Mouse (Mus musculus): Measurements from ENCODE around the gene Tbx10.
A peak's percentile ranks its signal among the peaks of the same experiment; 100 is the strongest.

The Tbx10 gene

DNA sequence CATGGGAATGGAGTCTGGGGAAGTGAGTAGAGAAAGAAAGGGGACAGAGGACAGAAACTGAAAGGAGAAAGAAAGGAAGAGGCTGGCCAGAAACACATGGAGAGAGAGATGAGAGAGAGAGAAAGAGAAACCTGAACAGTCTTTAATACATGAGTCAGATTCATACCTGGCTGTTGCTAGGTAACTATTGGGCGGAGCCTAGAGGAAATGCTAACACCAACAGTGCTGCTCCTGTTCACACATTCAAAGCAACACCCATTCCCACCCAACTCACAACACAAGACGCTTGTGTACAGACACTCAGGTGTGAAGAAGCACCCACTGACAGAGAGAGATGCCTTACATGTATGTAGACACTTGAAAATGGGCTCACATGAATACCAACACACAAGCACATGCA lies 16.7 kb upstream of the Tbx10 start:
- DNase-seq (ENCODE audit: low read depth) = no peak

DNA sequence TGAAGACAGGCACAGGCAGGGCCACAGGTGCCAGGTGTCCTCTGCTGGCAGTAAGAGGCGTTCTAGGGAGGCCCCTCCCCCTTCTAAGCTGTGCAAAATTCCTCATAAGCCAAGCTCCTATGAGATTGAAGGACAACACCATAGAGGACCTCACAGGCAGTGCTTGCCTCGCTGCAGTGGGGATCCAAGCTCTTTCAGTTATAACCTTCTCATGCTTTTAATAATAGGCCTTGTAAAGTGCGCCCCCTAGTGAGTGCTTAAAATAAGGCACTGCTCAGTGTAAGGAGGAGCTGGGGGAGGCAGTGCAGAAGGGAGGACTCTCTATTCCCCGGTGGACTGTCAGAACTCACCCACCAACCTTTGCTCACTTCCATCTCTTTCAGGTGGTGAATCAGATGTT lies 12.2 kb upstream of the Tbx10 start:
- DNase-seq (ENCODE audit: low read depth) = peak; percentile 90

DNA sequence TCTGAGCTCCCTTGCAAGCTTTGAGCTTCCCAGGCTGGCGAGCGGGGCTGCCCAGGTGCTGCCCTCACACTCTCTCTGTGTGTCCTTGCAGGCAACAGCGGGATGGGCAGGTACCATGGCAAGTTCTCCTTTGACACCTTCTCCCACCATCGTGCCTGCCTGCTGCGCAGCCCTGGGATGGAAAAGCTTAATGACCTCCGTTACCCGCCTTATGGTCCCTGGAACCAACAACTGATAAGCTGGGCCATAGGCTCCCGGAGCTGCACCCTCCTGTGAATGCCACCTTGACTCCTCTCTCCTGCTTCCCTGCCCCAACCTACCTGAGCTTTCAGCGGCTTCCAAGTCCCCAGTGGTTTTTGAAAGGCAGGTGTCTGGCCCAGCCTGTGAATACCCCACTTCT lies 11.6 kb upstream of the Tbx10 start:
- no peak for DNase-seq (ENCODE audit: low read depth)

DNA sequence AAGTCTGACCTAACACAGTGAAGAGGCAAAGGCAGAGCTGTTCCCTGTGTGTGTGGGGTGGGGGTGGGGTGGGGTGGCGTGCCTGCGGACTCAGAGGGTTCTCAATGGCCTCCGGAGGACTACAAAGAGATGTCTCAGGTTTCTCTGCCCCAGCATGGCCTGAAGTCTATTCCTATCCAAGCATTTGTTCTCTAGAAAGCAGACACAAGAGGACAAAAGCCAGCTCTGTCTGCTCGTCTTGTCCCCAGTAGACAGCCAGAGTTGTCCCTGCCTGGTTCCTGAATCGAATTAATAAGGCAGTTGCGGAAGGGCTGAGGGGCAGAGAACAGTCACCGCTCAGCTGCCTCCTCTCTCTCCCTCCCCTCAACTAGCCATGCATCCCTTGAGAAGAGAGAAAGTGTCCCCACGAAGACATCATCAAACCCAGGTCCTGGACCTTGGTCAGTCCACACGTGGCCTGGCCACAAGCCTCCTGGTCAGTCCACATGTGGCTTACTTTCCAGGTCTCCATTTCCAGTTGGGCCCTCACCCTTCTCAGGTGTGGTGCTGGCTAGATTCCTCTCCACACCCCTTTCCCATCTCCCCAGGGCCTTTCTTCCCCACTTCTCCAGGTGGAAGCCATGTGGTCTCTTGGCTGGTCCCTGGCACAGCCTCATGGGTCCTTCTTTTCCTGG lies 8.9 kb upstream of the Tbx10 start:
- DNase-seq (ENCODE audit: low read depth) = no peak

DNA sequence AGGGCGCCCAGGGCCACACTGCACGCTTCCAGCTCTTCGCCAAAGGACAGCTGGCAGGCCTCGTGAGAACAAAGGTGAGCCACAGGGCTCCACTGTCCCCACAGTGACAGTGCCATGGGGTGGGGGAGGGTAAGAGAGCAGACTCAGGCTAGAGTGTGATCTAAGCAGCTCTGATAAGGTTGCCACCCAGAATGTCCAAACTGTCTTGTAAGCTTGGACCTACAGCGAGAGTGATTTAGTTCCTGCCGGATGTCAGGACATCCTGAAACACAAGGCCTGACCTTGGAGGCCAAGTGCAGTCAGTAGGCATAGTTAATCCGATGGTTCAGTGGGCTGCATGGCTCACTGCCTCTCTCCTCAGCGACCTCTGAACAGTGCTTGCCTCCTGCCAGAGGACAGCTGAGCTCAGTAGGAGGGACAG lies 7.3 kb upstream of the Tbx10 start:
- DNase-seq (ENCODE audit: low read depth) = no peak

DNA sequence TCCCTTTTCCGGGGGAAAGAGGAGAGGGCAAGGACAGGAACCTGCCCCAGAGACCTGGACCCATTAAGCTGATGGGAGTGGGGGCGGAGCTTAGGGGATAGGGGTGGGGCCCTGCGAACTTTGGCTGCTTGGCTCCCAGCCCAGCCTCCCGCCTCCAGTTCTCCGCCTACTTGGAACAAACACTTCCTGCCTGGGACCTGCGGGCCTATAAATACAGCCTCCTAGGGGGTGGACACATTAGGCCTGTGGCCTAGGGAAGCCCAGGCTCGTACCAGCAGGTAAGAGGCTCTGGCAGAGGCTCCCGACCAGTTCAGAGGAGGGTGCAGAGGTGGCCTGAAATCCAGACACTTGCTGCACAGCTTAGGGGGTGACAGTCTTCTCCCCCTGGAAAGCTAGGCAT lies 6.2 kb upstream of the Tbx10 start, which contains the start of gene Acy3:
Gene Acy3 (plus strand): TSS at position 237 of the 400 bp plus-strand sequence.
- no peak for DNase-seq (ENCODE audit: low read depth)

DNA sequence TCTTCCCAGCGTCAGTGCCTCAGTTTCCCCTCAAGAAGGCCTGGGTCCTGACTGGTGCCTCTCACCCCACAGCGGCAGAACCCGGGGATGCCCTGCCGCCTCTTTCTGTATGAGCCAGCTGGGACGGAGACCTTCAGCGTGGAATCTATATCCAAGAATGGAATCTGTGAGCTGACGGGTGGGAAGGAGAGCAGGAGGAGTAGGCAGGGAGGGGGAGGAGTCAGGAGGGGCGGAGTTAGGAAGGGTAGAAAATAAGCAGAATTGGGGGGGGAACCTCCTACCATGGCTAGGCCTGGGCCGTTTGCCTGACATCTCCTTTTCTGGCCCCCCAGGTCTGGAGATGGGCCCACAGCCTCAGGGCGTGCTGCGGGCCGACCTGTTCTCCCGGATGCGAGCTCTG lies 4.5 kb upstream of the Tbx10 start:
- DNase-seq (ENCODE audit: low read depth) = no peak

DNA sequence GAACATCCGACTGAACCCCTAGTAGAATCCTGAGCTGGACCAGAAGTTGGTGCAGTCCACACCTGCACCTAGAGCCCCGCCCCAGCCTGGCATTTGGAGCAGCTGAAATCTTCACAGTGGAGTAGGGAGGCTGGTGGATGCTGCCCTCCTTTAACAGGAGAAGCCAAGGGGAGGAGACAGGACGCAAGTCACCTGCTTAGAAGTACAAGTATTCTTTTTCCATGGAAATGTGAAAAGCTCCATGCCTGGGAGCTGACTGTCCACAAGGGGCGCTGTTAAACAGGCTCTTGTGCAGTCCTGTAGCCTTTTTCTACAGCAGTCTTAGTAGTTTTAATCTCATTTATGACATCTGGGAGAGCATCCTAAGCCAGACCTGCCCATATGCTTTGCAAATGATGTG lies 3.8 kb upstream of the Tbx10 start:
- no peak for DNase-seq (ENCODE audit: low read depth)

DNA sequence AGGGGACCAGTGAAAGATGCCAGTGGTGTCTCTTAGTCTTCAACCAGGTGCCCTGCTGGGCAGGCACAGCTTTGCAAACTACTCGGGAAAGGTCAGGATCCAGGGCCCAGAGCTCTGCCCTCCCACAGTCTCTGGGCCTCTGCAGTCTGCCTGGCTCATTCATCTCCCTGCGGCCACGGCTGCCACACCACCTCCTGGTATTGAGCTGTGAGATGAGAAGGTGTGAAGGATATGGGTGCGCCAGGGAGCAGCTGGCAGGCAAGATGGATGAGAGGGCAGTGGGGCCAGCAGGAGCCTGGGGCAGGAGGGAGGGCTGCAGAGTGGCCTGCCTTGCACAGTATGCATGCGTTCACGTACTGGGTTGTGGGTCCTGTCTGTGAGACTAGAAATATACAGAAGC lies 1.7 kb upstream of the Tbx10 start:
- DNase-seq (ENCODE audit: low read depth) = no peak

DNA sequence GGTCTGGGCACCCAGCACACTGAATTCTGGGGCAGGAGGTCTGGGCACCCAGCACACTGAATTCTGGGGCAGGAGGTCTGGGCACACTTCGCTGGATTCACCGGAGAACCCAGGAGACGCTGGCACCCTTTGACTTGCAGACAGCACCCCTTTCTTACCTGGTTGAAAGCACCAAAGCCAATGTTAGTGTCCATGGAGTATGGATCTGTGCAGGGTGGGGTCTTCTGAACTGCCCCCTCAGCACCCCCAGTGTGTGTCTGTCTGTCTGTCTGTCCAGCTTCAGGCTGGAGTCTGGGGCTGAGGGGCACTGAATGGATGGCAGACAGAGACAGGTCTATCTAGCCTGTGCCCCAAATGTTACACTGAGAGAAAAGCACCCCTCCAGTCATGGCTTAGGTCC lies 990 bp upstream of the Tbx10 start:
- DNase-seq (ENCODE audit: low read depth) = no peak

DNA sequence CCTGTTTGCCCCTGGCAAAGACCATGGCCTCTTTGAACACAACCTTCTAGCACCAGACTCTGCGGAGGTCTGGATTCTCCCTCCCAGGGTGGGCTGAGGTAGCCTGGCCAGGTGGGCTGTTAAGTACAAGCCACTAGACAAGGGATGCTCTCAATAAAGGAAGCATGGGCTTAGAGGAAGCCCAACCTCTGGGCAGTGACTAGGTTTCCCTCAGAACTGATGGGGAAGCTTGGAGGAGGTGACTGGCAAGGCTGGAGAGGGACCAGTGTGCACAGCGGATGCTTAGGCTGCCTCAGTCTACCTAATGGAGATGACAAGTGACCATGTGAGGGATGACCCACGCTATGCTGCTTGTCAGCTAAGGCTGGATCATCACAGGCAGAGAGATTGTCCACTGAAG lies 586 bp upstream of the Tbx10 start:
- DNase-seq (ENCODE audit: low read depth) = no peak

DNA sequence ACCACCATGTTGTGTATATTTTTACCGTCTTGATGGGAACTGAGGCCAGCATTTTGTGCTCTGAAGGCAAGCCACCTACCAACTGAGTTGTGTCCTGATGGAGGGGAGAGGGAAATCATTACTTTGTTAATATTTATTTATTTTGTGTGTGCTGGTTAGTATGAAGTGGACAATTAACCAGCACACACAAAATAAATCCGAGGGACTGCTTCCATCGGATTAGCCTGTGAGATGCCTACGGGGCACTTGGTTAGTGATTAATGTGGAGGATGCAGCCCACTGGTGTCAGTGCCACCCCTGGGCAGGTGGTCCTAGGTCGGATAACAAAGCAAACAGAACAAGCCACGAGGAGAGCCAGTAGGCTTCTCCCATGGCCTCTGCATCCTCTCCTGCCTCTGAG lies 2.4 kb downstream of the Tbx10 start:
- no peak for DNase-seq (ENCODE audit: low read depth)

DNA sequence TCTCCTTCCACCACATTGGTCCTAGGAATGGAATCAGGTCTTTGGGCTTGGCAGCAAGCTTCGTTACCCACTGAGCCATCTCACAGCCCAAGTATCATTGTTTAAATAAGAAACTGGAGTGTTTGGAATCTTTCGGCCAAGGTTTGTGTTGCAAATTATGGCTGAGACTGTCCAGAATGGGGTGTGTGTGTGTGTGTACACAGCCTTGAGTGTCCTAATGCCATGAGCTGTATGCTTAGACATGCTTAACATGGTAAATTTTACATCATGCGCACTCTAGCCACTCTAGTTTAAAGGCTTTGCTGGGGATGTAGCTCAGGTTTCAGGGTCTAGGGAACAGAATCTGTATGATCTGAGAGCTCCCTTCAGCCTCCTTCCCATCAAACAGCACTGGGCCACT lies 3.0 kb downstream of the Tbx10 start:
- DNase-seq (ENCODE audit: low read depth) = no peak

DNA sequence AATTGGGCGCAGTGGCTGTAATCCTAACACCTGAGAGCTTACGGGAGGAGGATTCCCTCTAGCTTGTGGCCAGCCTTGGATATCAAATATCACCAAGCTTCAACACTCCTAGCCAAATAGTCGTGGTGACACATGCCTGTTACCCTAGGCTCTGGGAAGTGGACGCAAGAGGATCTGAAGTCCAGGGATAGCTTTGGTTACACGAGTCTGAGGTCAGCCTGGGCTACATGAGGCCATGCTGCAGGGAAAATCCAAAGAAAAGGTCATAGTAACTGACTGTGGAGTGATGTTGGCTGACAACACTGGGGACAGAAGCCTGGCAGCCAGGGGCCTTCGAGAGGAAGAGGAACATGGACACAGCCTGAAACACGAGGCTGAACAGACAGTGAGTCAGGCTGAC lies 3.6 kb downstream of the Tbx10 start:
- DNase-seq (ENCODE audit: low read depth) = no peak

DNA sequence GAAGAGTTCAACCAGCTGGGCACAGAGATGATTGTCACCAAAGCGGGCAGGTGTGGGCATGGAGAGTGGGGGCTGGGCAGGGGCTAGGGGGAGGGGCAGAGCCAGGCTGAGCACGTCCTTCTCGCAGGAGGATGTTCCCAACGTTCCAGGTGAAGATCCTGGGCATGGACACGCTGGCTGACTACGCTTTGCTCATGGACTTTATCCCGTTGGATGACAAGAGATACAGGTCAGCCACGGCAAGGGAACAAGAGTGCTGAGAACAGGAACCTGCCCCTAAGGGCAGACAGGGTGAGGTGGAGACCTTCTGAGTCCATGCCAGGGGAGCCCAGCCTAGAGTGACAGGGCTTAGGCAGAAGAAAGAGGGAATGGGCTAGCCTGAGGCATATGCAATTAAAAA lies 4.2 kb downstream of the Tbx10 start:
- DNase-seq (ENCODE audit: low read depth) = no peak

DNA sequence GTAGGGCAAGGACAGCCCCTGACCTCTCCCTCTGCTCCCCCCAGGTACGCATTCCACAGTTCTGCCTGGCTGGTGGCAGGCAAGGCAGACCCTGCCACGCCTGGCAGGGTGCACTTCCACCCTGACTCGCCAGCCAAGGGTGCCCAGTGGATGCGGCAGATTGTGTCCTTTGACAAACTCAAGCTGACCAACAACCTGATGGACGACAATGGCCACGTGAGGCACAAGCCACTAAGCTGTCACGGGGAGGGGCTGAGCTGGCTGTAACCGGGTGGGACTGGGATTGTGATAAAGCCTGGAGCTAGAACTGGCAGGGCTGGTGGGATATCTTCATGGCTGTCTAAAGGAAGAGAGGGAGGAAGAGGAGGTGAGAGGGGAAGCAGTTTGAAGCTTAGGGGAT lies 4.7 kb downstream of the Tbx10 start:
- no peak for DNase-seq (ENCODE audit: low read depth)

DNA sequence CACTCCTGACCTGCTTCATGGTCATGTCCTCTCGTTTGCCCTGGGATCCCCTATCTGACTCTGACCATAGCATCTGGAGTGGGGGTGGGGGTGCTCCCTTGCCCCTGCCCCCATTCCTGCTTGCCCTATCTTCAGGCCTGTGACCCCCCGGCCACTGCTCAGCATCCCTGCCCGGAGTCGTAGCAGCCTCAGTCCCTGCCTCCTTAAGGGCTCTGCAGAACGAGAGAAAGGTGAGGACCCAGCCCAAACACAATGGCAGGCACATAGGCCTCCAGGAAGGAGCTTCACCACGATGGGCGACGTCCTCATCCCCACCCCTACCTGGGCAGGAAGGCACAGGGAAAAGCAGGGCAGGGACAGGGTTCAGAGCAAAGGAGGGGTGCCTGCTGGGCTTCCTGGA lies 5.8 kb downstream of the Tbx10 start:
- no peak for DNase-seq (ENCODE audit: low read depth)

DNA sequence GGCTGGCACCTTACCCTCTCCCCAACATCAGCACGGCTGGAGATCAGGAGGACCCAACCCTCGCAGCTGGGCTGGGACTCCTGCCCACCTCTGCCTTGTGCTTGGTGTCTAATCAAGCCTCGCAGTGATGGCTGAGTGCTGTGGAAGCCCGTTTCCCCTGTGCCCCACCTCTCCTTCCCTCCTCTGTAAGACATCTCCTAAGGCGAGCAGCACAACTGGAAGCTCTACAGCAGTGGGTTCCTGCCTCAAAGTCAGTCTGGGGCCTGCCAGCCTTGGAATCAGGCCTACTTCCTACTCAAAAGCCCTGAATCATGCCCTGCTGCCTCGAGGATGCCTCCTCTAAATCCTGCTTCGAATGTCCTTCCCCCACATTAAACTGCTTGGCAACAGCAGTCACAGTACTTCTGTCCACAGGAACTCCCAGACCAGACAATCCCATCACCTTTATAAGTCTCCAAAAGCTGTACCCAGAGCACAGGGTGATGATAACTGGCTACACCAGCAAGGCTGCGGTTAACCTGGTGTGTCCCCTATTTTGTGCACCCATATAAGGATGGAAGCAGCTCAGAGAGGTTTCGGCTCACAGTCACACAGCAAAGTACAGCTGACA lies 6.7 kb downstream of the Tbx10 start:
- DNase-seq (ENCODE audit: low read depth) = peak; percentile 38

DNA sequence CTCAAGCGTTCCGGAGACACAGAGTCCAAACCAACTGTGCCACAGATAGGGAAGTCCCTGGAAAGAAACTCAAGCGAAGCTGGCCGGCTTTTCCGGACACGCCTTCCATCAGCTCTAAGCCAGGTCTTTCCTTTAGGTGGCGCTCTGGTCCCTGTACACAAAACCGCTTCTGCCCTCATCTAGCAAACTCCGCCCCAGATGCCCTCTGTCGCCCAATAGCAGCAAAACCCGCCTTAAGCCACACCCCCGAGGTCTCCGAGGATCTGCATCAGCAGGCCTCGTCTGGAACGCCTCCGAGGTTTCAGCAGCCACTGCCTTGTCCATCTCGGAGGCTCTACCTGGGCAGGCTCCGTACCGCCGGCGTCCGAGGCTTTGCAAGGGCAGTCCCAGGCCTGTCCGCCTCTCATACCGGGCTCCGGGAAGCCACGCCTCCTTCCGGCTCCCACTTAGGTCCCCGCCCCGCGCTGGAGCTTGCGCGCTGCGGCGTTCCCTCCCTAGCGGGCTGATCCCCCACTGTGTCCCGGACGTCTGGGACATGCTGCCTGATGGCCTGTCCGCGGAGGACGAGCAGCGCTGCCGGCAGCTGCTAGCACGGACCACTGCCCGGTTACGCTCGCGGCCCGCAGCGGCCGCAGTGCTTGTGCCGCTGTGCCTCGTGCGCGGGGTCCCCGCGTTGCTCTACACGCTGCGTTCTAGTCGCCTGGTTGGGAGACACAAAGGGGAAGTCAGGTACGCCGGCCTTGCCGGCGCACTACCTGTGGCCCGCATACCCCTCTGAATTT lies 7.8 kb downstream of the Tbx10 start, which contains the start of the genes Nudt8 and Gm49405:
Gene Nudt8 (plus strand): TSS at position 462 of the 782 bp plus-strand sequence.
Gene Gm49405 (plus strand): TSS at position 508 of the 782 bp plus-strand sequence.
- DNase-seq (ENCODE audit: low read depth) = peak; percentile 99

DNA sequence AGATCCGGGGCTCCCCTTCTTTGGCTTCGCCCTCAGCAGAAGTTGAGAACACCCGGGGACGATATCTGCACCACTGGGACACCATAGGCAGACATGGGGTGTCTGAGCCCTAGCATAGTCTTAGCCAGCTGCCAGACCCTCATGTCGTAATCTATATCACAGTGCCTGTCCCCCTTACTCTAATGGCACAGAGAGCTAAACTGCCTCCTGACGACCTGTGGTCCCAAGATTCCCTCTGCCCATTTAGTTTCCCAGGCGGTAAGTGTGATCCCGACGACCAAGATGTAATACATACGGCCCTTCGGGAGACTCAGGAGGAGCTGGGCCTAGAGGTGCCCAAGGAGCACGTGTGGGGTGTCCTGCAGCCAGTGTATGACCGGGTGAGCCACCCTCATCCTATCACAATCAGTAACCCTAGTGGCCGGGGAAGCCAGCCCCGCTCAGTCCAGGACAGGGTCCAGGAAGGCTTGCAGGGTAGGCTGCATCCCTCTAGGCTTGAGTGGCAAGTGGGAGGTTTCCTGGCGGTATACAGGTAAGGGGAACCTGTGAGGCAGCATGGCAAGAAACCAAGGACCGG lies 8.5 kb downstream of the Tbx10 start:
- no peak for DNase-seq (ENCODE audit: low read depth)

DNA sequence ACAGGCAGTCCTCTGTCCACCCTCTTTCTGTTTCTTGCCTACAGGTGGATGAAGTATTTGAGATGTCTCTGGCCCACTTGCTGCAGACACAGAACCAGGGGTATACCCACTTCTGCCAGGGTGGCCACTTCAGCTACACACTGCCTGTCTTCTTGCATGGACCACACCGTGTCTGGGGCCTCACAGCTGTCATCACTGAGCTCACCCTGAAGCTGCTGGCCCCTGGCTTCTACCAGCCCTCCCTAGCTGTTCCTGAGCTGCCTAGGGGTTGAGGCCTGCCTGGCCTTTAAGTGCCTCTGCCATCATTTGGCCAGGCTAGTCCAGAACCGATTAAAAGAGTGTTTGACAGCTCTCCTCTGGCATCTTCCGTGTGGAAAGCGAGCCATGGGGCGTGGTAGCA lies 9.2 kb downstream of the Tbx10 start:
- DNase-seq (ENCODE audit: low read depth) = no peak

DNA sequence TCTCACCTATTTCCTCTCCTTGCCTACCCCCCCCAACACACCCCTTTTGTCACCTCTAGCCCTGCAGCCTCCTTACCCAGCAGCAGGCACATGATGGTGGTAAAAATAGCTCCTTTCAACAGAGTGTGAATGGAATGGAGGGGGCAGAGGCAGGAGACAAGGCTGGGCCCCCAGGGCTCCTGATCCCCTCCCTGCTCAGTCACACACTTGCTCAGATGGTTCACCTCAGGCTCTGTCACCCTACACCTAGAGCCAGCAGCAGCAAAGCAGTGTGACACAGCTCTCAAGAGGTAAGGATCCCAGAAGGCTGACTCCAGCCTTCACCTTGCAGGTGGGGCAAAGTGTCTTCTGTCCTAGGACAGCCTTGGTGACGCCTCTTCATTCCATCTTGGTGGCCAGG lies 10.6 kb downstream of the Tbx10 start, which contains the start of gene Doc2g:
Gene Doc2g (plus strand): TSS at position 202 of the 400 bp plus-strand sequence.
- DNase-seq (ENCODE audit: low read depth) = no peak

DNA sequence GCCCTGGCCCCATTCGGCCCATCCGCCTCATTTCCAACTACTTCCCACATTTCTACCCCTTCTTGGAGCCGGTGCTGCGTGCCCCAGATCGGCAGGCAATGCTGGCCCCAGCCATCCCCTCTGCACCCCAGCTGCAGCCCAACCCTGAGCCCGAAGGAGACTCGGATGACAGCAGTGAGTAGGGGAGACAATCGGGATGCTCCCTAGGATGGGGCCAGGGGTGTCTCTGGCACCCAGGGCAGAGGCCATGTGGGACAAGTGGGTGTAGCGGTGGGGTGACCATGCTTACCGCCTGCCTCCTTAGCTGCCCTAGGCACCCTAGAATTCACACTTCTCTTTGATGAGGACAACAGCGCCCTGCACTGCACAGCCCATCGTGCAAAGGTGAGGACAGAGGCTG lies 11.1 kb downstream of the Tbx10 start:
- DNase-seq (ENCODE audit: low read depth) = no peak

Data from naive thymus-derived CD4-positive, alpha-beta T cell, adult 2 months (primary cell).